Mouse (Mus musculus): Measurements from ENCODE around the gene Kctd7. TPM values are rescaled to one million over a fixed set of nuclear protein-coding genes. Genes with fewer than 3 reads are reported as not detected.
A peak's percentile ranks its signal among the peaks of the same experiment; 100 is the strongest.

The Kctd7 gene
- polyA plus RNA-seq, 1 experiment = 2.4 TPM

DNA sequence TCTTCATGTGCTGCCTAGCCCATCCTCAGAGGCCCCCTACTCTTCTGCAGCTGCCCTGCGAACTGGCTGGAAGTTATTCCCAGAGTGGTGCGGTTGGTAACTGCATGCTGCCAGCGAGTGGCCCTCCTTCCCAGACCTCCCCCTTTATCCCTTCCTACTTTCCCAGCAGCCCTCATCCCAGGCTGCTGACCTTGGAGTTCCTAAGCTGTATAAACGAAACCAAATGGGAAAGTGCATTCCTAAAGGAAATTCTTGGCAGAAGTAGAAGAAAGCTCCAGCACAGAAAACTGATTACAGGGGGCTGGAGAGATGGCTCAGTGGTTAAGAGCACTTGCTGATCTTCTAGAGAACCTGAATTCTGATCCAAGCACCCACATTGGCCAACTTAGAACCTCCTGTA lies 2.6 kb upstream of the Kctd7 start:
- 42% methylated on average over 4 of the region's 4 CpGs for WGBS
- 0 out of 2 replicates have a peak overlapping the region, but pooled peaks have one; percentile 55 for H3K27ac ChIP-seq (ENCODE audit: insufficient read depth, low read depth, low read length)
- H3K36me3 ChIP-seq (ENCODE audit: control insufficient read depth, insufficient read depth, low read length) = no peaks in the 10 kb centered on the region
- no peak for TF ChIP-seq CTCF (conservative IDR thresholded peaks at IDR 0.05; ENCODE audit: insufficient read depth, insufficient read length, low read depth, low read length)
- TF ChIP-seq POLR2A (IDR thresholded peaks at IDR 0.05; ENCODE audit: low read depth, low read length) = no peak
- H3K27me3 ChIP-seq (replicated peaks; ENCODE audit: control insufficient read depth, insufficient read depth, low read length) = no peaks in the 10 kb centered on the region
- no peak overlapping the region for H3K4me3 ChIP-seq (ENCODE audit: insufficient read depth, low read depth, low read length)
- DNase-seq = peak; percentile 41
- H3K4me1 ChIP-seq (ENCODE audit: control insufficient read depth, insufficient read depth, low read length) = peaks cover 3% of the 10 kb centered on the region; the same call in 1 of the 2 replicates

DNA sequence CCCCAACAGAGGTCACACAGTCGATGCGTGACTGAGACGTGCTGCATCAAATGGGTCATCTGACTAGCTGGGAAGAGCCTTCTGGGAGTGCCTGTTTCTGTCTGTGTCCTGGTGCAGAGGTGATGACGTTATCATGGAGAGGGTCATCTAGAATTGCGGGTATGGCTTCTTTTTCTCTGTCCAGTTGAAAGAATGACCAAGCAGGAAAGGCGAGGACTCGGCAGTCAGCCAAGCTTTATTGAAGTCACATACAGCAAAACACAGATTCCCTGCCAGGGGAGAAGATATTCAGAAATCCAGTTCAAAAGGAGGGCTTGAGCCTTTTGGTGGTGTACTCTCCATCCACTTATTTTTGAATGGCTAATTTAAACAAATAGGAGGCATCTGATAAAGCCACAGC lies 1.6 kb upstream of the Kctd7 start:
- WGBS = 81% methylated on average over 7 of the region's 7 CpGs
- H3K4me1 ChIP-seq (ENCODE audit: control insufficient read depth, insufficient read depth, low read length) = peaks cover 3% of the 10 kb centered on the region; the same call in 1 of the 2 replicates
- TF ChIP-seq CTCF (conservative IDR thresholded peaks at IDR 0.05; ENCODE audit: insufficient read depth, insufficient read length, low read depth, low read length) (no peak), POLR2A (IDR thresholded peaks at IDR 0.05; ENCODE audit: low read depth, low read length) (no peak)
- H3K27me3 ChIP-seq (replicated peaks; ENCODE audit: control insufficient read depth, insufficient read depth, low read length) = no peaks in the 10 kb centered on the region
- no peak overlapping the region for H3K4me3 ChIP-seq (ENCODE audit: insufficient read depth, low read depth, low read length)
- no peak for DNase-seq
- H3K27ac ChIP-seq (ENCODE audit: insufficient read depth, low read depth, low read length) = no peak overlapping the region
- H3K36me3 ChIP-seq (ENCODE audit: control insufficient read depth, insufficient read depth, low read length) = no peaks in the 10 kb centered on the region

DNA sequence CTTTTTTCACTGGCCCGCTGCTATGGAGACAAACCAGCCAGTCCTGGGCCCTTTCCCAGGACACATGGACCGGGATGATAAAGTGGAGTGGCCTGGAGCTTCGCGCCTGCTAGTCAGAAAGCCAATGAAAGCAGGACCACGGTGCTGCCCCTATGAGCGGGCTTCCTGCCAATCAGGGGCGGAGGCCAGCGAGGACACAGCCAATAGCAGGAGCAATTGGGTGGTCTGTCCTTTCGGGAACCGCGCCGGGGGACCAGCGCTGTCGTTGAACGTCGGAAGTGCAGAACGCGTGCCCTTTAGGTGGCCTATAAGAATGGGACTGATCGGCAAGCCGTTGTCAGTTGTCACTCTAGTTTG lies 706 bp upstream of the Kctd7 start:
- WGBS = 3% methylated on average over 20 of the region's 20 CpGs
- TF ChIP-seq CTCF (conservative IDR thresholded peaks at IDR 0.05; ENCODE audit: insufficient read depth, insufficient read length, low read depth, low read length) (no peak), POLR2A (IDR thresholded peaks at IDR 0.05; ENCODE audit: low read depth, low read length) (no peak)
- peak; percentile 77 for DNase-seq

DNA sequence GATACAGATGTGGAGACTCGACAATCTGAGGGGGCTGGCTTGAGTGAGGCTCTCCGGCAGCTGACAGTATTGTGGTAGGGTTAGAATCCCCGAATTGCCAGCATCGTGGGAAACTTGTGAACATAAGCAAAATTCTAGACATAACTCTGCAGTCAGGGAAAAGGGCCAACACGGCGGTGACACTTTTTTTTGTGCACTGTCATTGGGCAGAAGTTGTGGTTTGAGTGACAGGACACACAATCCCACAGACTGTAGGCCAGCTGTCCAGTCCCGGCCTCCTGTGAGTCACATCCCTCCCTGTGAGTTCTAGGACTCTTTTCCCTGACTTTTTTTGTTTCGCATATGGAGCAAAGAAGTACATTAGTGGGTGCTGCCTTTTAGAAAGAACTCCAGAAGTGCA lies 1.3 kb downstream of the Kctd7 start:
- WGBS = 82% methylated on average over 8 of the region's 8 CpGs
- H3K4me3 ChIP-seq (ENCODE audit: insufficient read depth, low read depth, low read length) = no peak overlapping the region
- H3K27me3 ChIP-seq (replicated peaks; ENCODE audit: control insufficient read depth, insufficient read depth, low read length) = no peaks in the 10 kb centered on the region
- no peaks in the 10 kb centered on the region for H3K36me3 ChIP-seq (ENCODE audit: control insufficient read depth, insufficient read depth, low read length)
- H3K27ac ChIP-seq (ENCODE audit: insufficient read depth, low read depth, low read length) = no peak overlapping the region
- peaks cover 3% of the 10 kb centered on the region; the same call in 1 of the 2 replicates for H3K4me1 ChIP-seq (ENCODE audit: control insufficient read depth, insufficient read depth, low read length)
- DNase-seq = no peak
- TF ChIP-seq POLR2A (IDR thresholded peaks at IDR 0.05; ENCODE audit: low read depth, low read length) (no peak), CTCF (conservative IDR thresholded peaks at IDR 0.05; ENCODE audit: insufficient read depth, insufficient read length, low read depth, low read length) (no peak)

More for the DNA sequence above, 706 bp upstream of the Kctd7 start:
- Histone ChIP-seq H3K27me3 (replicated peaks; ENCODE audit: control insufficient read depth, insufficient read depth, low read length) (no peaks in the 10 kb centered on the region), H3K4me3 (ENCODE audit: insufficient read depth, low read depth, low read length) (peak overlapping the region; percentile 75), H3K36me3 (ENCODE audit: control insufficient read depth, insufficient read depth, low read length) (no peaks in the 10 kb centered on the region), H3K27ac (ENCODE audit: insufficient read depth, low read depth, low read length) (no peak overlapping the region; the same call in 1 of the 2 replicates), H3K4me1 (ENCODE audit: control insufficient read depth, insufficient read depth, low read length) (peaks cover 3% of the 10 kb centered on the region; the same call in 1 of the 2 replicates)

DNA sequence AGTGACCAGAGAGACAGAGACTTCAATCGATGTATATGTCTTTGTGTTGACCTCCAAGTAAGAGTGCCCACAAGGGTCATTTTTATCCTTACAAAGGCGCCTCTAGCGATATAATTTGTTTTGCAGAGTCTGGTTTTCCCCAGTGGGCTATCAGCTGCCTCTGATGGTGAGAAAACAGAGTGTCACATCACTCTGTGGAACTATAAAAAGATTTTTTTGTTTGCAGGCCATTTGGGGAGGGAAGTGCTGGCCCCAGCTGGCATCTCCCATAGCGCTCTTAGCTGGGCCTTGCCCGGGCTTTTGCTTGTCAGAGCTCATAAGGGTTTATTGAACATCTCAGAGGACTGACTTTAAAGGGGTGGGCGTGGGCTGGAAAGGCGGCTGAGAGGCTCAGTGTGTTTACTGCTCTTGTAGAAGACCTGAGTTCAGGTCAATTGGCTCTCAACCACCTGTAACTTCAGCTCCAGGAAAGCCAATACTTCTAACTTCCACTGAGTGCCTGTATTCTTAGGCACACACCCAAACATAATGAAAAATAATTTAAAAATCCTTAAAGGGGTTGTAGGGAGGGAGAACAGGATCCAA lies 5.2 kb downstream of the Kctd7 start:
- Histone ChIP-seq H3K4me1 (ENCODE audit: control insufficient read depth, insufficient read depth, low read length) (peaks cover 3% of the 10 kb centered on the region; the same call in 1 of the 2 replicates), H3K27me3 (replicated peaks; ENCODE audit: control insufficient read depth, insufficient read depth, low read length) (no peaks in the 10 kb centered on the region), H3K27ac (ENCODE audit: insufficient read depth, low read depth, low read length) (no peak overlapping the region), H3K4me3 (ENCODE audit: insufficient read depth, low read depth, low read length) (no peak overlapping the region), H3K36me3 (ENCODE audit: control insufficient read depth, insufficient read depth, low read length) (no peaks in the 10 kb centered on the region)
- TF ChIP-seq POLR2A (IDR thresholded peaks at IDR 0.05; ENCODE audit: low read depth, low read length) (no peak), CTCF (conservative IDR thresholded peaks at IDR 0.05; ENCODE audit: insufficient read depth, insufficient read length, low read depth, low read length) (no peak)
- WGBS = 78% methylated on average over 7 of the region's 7 CpGs
- DNase-seq = no peak

DNA sequence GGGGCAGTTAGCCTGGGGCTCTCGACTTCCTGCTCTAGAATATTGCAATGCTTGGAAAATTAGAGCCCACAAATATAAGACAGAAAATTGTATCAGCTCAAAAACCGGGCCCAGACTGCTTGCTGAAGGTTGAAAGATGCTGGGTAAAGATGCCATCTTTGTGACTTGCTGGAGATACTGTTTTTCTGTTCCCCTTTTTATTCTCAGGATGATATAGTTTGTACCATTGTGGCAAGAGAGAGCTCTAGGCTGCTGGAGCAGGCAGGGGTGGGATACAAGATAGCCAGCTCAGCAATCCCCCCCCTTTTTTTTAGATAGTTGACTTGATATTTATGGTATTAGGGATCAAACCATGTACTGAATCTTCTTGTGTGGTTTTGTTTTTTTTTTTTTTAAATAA lies 9.6 kb downstream of the Kctd7 start:
- no peak overlapping the region for H3K4me3 ChIP-seq (ENCODE audit: insufficient read depth, low read depth, low read length)
- H3K36me3 ChIP-seq (ENCODE audit: control insufficient read depth, insufficient read depth, low read length) = no peaks in the 10 kb centered on the region
- no peak for TF ChIP-seq CTCF (conservative IDR thresholded peaks at IDR 0.05; ENCODE audit: insufficient read depth, insufficient read length, low read depth, low read length)
- H3K27ac ChIP-seq (ENCODE audit: insufficient read depth, low read depth, low read length) = no peak overlapping the region
- WGBS = 82% methylated on average over 2 of the region's 2 CpGs
- H3K27me3 ChIP-seq (replicated peaks; ENCODE audit: control insufficient read depth, insufficient read depth, low read length) = no peaks in the 10 kb centered on the region
- no peaks in the 10 kb centered on the region for H3K4me1 ChIP-seq (ENCODE audit: control insufficient read depth, insufficient read depth, low read length)
- DNase-seq = no peak

DNA sequence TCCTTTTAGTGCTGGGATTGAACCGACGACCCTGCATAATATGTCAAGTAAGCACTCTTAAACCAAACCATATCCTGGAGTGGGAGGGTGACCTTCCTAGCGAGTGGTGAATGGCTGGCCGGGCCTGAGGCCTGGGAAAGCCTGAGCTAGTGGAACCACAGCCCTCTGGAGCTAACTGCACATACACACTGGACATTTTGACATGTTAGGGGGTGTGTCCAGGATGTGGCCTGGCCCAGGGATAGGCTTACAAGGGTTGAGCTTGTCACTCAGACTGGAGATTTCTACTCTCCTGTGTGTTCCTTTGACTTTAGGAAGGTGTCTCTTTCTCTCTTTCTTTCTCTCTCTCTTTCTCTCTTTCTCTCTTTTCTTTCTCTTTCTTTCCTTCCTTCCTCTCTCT lies 13.9 kb downstream of the Kctd7 start:
- no peaks in the 10 kb centered on the region for H3K27me3 ChIP-seq (replicated peaks; ENCODE audit: control insufficient read depth, insufficient read depth, low read length)
- H3K4me1 ChIP-seq (ENCODE audit: control insufficient read depth, insufficient read depth, low read length) = no peaks in the 10 kb centered on the region
- no peak overlapping the region for H3K27ac ChIP-seq (ENCODE audit: insufficient read depth, low read depth, low read length)
- no peak for DNase-seq
- WGBS = 70% methylated on average over 4 of the region's 4 CpGs
- H3K4me3 ChIP-seq (ENCODE audit: insufficient read depth, low read depth, low read length) = no peak overlapping the region
- no peaks in the 10 kb centered on the region for H3K36me3 ChIP-seq (ENCODE audit: control insufficient read depth, insufficient read depth, low read length)
- TF ChIP-seq POLR2A (IDR thresholded peaks at IDR 0.05; ENCODE audit: low read depth, low read length) = no peak
- no peak for TF ChIP-seq CTCF (conservative IDR thresholded peaks at IDR 0.05; ENCODE audit: insufficient read depth, insufficient read length, low read depth, low read length)
